Mouse (Mus musculus): ENCODE measurements around the gene Madcam1.
"Not testable (repeated sequence)": the region's sequence is repeated elsewhere in the genome, so short reads cannot be mapped to it uniquely, and the experiment has no call there.

Madcam1 gene

DNA sequence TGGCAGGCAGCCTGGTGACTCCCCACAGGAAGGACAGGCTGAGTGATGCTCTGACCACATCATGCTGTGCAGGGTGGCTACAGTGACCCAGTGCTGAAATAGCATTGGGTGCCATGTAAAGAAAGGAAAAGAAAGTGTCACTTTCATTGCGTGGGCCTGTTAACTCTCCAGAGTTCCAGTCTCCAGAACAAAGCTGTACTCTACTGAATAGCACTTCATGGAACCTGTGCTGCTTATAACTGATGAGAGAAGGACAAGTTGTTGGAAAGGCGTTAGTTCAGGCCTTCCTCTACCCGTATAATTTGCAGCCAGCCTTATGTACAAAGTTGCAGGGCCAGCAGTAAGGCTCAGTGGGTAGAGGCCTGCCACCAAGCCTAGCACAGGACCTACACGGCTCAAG, 24.4 kb downstream of the Madcam1 start, which contains the start of gene Gzmm:
Gzmm (plus strand) TSS at position 301 of the 400 bp plus-strand sequence.
- no peak for DNase-seq (ENCODE audit: low spot score in 2 of 2)

DNA sequence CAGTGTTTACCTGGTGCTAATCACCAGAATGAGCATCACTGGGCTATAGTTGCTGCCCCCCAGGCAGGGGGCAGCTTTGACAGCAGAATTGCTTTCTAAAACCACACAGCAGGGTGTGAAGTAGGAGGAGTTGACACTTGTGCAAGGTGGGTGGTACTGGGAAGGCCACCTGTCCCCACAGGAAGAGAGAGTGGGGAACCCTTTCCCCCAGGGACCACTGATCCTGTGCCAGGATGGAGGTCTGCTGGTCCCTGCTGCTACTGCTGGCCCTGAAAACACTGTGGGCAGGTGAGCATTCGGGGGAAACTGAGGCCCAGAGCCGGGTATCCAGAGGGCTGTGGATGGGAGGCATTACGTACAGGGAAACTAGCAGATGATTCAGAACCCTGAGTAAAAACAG, 24.8 kb downstream of the Madcam1 start:
- peak in 1 of 2 experiments; percentile 47 for DNase-seq (ENCODE audit: low spot score in 2 of 2)

DNA sequence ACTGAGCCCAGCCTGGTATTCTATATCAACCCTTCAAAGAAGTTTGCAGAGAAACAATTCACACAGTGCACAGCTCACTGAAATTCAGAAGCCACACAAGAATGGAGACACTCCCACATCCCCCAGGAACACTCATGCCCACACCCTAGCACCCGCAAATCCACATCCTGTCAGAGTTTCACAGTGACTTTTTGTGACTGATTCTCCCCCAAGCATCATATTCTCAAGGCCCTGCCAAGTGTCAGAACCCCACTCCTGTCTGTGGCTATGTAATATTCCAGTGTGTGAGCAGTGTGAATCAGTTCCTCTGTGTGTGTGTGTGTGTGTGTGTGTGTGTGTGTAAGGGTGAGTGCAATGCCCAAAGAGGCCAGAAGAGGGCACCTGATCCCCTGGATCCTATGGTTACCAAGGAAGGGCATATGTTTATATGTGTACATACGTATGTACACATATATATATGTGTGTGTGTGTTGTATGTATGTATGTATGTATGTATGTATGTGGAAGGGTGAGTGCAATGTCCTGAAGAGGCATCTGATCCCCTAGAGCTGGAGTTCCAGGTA, 27.7 kb downstream of the Madcam1 start:
- DNase-seq (ENCODE audit: low spot score in 2 of 2): peak; percentile 73 to 86

- no peak for DNase-seq (ENCODE audit: low spot score in 2 of 2)
These were observed 29.4 kb downstream of the Madcam1 start for GRCm38 (mm10) chr10:79693580-79694378.

DNA sequence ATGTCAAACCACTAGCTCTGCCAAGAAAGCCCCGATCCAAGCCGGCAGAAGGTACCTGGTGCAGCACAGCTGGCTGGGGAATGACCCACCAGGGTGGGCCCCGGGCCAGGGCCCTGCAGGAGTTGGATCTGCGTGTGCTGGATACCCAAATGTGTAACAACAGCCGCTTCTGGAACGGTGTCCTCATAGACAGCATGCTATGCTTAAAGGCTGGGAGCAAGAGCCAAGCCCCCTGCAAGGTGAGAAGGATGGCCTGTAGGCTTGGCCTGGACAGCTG, 30.0 kb downstream of the Madcam1 start:
- no peak for DNase-seq (ENCODE audit: low spot score in 2 of 2)

DNA sequence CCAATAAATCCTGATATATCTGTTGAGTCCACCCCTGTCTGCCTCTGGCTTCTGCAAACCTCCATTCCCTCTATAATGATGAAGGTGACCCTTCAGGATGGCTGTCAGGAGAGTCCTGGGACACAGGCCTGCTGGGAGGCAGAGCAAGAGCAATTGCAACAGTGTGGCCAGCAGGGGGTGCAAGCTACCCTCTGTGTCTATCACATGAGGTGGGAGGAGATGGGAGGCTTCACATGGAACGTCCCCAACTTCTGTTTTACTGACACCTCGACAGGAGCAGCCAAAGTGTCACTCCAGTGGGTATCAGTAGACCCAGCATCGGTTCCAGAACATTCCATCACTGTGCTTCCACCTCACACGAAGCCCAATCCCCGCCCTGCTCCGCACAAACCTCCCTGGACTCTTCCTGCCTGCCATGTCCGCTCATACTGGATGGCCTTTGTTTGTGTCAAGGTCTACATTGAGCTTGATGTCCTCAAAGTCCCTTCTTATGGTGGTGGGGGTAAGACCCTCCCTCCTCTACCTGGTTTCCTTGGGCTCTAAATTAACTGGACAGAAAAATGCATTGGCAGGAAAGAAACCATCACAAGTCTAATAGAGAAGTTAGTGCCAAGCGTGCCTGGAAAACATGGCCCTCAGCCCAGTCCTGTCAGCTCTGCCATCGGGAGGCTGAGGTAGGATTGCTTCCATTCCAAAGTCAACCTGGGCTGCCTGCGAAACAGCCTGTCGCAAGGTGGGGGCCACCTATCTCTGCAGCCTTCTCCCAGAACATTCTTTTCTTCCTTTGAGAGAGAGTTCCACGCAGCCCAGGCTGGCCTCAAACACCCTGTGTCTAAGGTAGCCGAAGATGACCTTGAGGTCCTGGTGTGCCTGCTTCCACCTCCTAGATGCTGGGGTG, 31.1 kb downstream of the Madcam1 start:
- DNase-seq (ENCODE audit: low spot score in 2 of 2): peak; percentile 58 to 74

- DNase-seq (ENCODE audit: low spot score in 2 of 2): no peak
These were observed 31.8 kb downstream of the Madcam1 start for GRCm38 (mm10) chr10:79696129-79696651.

GRCm38 (mm10) chr10:79697916-79698315, 33.6 kb downstream of the Madcam1 start:
- DNase-seq (ENCODE audit: low spot score in 2 of 2): no peak

DNA sequence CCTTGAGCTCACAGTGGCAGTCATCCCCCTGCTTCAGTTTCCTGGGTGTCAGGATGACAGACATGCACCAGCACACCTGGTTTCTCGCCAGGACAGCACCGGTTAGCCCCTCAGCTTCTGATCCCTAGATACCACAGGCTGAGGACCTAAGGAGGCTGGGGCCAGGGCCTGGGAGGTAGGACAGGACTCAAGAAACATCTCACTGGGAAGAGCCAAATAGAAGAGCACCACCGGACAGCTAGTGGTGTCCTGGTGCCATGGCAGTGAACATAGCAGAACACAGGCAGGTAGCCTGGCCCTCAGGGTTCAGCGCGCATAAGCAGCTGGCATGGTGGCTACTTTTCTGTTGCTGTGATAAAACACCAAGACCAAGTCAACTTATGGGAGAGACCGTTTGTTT, 34.1 kb downstream of the Madcam1 start:
- no peak for DNase-seq (ENCODE audit: low spot score in 2 of 2)

DNA sequence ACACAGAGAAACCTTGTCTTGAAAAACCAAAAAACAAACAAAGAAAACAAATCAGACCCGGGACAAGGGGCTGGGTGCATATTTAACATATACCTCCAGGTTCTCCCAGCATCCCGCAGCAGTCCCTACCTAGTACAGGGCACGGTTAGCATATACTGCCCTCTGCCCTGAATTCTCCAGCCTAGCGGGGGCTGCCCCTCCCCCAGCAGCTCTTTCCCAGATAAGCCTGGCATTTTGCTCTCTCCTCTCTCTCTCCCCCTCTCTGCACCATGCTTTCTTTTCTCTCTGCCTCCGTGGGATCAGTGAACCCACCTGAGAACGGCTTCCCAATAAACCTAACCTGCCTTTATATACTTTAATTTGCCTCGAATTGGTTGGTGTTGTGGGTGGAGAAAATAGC, 36.3 kb downstream of the Madcam1 start:
- DNase-seq (ENCODE audit: low spot score in 2 of 2): no peak

DNA sequence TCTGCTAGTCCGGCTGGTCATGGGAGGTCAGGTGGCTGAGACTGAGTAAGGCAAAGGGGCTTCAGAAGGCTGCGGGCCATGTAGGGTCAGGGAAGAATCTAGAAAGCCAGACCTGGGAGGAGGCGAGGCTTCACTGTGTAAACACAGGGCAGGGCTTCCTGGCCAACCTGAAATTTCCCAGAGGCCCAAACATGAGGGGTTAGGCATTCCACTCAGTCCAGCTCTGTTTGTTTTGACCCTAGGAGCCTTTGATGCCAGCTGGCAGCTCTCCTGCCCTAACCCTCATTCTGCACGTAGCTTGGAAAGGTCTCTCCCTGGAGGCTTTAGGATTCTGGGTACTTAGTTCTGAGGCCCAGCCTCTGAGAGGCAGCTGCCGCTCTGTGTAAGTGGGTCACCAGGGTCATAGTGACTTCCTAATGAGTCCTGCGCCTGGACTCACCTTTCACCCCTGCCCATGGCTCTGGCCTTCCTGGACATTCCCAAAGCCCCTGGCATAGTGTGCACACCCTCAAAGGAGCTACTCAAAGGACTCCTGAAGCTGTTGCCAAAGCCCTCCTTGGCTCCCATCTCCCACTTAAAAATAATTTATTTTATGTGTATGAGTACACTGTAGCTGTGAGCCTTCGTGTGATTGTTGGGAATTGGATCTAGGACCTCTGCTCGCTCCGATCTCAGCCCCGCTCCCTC, 37.2 kb downstream of the Madcam1 start:
- DNase-seq (ENCODE audit: low spot score in 2 of 2): no peak

DNA sequence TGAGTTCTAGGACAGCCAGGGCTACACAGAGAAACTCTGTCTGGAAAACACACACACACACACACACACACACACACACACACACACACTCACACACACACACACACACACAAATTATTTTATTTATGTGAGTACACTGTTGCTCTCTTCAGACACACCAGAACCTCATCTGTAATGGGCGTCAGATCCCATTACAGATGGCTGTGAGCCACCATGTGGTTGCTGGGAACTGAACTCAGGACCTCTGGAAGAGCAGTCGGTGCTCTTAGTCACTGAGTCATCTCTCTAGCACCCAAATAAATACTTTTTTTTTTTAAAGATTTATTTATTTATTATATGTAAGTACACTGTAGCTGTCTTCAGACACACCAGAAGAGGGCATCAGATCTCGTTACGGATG, 38.6 kb downstream of the Madcam1 start:
- DNase-seq (ENCODE audit: low spot score in 2 of 2): not testable (repeated sequence)

DNA sequence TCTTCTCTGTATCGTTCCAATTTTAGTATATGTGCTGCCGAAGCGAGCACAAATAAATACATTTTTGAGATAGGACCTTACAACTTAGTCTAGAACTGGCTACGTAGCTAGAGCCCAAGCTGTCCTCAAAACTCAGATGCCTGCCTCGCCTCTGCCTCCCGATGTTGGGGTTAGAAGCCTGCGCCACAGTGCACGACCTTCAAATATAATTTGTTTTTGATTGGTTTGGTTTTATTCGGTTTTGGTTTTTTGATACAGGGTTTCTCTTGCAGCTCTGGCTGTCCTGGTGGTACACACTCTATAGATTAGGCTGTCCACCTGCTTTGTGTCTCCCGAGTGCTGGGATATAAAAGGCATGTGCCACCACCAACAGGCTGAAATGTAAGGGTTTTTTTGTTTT, 39.2 kb downstream of the Madcam1 start:
- no peak for DNase-seq (ENCODE audit: low spot score in 2 of 2)

DNA sequence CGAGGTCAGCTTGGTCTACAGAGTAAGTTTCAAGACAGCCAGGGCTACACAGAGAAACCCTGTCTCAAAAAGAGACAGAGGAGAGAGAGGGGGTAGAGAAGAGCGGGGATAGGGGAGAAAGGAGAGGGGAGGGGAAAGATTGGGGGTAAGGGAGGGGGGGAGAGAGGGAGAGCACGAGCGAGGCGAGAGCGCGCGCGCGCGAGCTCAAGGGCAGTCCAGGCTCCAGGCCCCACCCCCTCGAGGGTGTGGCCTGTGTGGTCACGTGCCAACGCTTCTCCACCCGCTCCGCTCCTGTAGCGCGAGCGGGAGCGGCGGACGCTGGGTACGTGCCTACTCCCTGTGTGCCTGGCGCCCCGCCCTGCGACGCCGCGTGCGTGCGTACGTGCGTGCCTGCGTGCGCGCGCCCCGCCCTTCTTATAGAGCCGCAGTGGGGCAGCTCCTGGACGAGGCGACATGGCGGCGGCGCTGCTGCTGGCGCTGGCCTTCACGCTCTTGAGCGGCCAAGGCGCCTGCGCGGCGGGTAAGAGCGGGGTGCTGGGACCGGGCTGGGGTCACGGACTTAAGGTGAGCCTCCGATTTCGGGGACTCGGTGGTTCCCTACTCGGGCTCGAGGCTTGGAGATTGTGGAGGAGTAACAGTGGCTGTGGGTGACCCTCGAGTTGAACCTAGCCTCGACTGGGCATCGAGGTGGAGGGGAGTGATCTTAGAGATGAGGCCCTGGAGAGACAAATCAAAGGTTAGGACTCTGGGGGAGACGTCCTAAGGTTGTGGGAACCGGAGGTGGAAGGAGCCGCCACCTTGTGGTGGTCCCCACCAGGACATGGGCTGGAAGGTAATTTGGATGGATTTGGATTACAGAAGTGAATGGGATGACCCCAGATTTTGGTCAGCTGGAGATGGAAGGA, 40.0 kb downstream of the Madcam1 start, which contains the start of gene Bsg:
Bsg (plus strand) TSS at position 427 of the 905 bp plus-strand sequence.
- DNase-seq (ENCODE audit: low spot score in 2 of 2): peak; percentile 96 to 97

DNA sequence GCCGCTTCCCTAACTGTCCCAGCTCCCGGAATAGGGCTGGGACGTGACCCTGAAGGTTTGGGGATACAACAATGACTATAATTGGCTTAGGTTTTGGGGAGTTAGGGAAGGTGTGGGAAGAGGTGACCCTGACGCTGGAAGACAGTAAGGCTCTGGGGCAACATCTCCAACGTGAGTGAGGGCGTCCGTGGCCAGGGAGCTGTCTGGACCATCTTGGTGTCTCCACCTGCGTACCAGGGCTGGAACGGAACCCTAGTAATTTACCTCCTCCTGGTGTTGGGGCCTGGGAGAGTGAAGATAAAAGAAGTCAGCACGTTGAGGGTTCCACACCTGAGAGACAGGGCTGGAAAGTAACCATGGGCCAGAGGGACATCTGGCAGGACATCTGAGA, 40.6 kb downstream of the Madcam1 start:
- no peak for DNase-seq (ENCODE audit: low spot score in 2 of 2)

- no peak for DNase-seq (ENCODE audit: low spot score in 2 of 2)
These were observed 41.6 kb downstream of the Madcam1 start for GRCm38 (mm10) chr10:79705951-79706350.

DNA sequence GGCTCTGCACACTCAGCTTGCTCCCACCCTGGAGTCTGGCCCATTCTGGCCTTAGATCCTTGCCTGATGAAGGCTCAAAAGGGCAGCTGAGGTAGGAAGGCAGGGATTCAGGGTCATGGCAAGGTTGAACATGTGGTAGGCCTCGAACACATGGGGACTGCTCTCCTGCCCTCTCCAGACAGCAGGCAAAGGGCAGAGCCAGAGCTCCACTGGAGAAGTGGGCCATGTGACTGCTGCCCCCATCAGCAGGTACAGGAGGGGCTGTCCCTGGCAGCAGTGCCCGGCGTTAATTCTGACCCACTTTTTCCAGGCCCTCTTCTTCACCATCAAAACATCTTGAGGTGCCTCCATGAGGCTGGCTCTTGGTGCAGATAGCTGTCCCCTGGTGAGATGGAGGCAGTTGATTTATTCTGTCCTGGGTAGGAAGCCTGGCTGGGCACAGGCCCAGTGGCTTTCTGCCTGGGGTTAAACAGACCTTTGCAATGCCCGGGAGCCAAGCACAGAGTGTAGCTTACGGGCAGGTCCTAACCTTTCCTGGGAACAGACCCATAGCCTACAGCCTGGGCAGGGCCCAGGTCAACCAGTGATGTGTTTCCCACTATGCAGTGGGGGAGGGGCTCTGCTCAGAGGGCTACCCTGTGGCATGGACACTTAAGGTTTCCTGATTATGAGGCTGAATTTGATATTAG, 42.2 kb downstream of the Madcam1 start:
- no peak for DNase-seq (ENCODE audit: low spot score in 2 of 2)

DNA sequence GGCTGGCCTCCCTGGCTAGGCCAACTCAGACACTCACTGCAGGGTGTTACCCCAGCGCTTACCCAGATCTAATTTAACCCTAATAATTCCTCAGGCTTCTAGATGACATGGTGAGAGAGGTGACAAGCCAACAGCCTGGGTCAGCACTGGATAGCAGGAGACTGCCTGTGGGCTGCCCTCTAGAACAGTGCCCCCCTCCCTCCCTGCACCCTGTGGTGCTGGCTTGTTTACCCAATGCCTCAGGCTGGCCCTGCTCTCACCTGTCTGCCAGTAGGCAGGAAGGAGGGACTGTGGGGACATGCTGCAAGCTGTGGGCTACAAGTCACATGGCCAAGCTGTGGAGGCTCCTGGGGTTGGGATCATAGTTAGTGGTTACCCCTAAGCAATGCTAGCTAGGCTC, 42.8 kb downstream of the Madcam1 start:
- no peak for DNase-seq (ENCODE audit: low spot score in 2 of 2)

- no peak for DNase-seq (ENCODE audit: low spot score in 2 of 2)
These were observed 43.4 kb downstream of the Madcam1 start for GRCm38 (mm10) chr10:79707759-79708158.

GRCm38 (mm10) chr10:79708668-79709067, 44.3 kb downstream of the Madcam1 start:
- DNase-seq (ENCODE audit: low spot score in 2 of 2): no peak
